Mouse (Mus musculus): ENCODE data around the gene Ms4a7. TPM values are rescaled to one million over a fixed set of nuclear protein-coding genes. Genes with fewer than 3 reads are reported as not detected.

The Ms4a7 gene
- 2.1 and 7.5 TPM in 2 replicates for polyA plus RNA-seq (2012; rRNA removed)

GRCm38 (mm10) chr19:11335932-11336331 is at the start of gene Ms4a7:
TSS of gene Ms4a7 (minus strand) at chr19:11336146.
- peaks cover 3% of the 10 kb centered on the region; the same call in 1 of the 2 replicates for H3K4me1 ChIP-seq (ENCODE audit: control insufficient read depth, insufficient read depth, insufficient read length)
- whole genome bisulfite sequencing = 12% methylated on average over 6 of the region's 6 CpGs
- peak; percentile 26 to 34 for DNase-seq (ENCODE audit: low read depth in 1 of 2, low spot score in 2 of 2)
- no peak within 1 kb of the TSS for H3K4me3 ChIP-seq (ENCODE audit: extremely low read depth, insufficient read depth, insufficient read length)
- no peaks in the 10 kb centered on the region for H3K27me3 ChIP-seq (ENCODE audit: control insufficient read depth, insufficient read depth, low read length)
- H3K27ac ChIP-seq (ENCODE audit: insufficient read depth, low read length) = peak within 1 kb of the TSS; percentile 11; the same call in 1 of the 2 replicates
- TF ChIP-seq POLR2A (IDR thresholded peaks at IDR 0.05; ENCODE audit: low read depth, low read length) = no peak
- no peak for TF ChIP-seq CTCF (IDR thresholded peaks at IDR 0.05; ENCODE audit: extremely low read depth, insufficient read depth, insufficient read length, insufficient replicate concordance)
- H3K36me3 ChIP-seq (ENCODE audit: control insufficient read depth, insufficient read depth, low read length) = no peaks in the 10 kb centered on the region

- no peak for DNase-seq (ENCODE audit: low read depth in 1 of 2, low spot score in 2 of 2)
- no peak overlapping the region for H3K27ac ChIP-seq (ENCODE audit: insufficient read depth, low read length)
- TF ChIP-seq CTCF (IDR thresholded peaks at IDR 0.05; ENCODE audit: extremely low read depth, insufficient read depth, insufficient read length, insufficient replicate concordance) = no peak
- no peak for TF ChIP-seq POLR2A (IDR thresholded peaks at IDR 0.05; ENCODE audit: low read depth, low read length)
- H3K4me3 ChIP-seq (ENCODE audit: extremely low read depth, insufficient read depth, insufficient read length) = no peak overlapping the region
- WGBS = 68% methylated on average over 2 of the region's 2 CpGs
- no peaks in the 10 kb centered on the region for H3K36me3 ChIP-seq (ENCODE audit: control insufficient read depth, insufficient read depth, low read length)
- H3K4me1 ChIP-seq (ENCODE audit: control insufficient read depth, insufficient read depth, insufficient read length) = peaks cover 5% of the 10 kb centered on the region; the same call in 1 of the 2 replicates
- H3K27me3 ChIP-seq (ENCODE audit: control insufficient read depth, insufficient read depth, low read length) = no peaks in the 10 kb centered on the region
Measured at GRCm38 (mm10) chr19:11376399-11376798, 40.5 kb upstream of the Ms4a7 start.

- no peaks in the 10 kb centered on the region for H3K36me3 ChIP-seq (ENCODE audit: control insufficient read depth, insufficient read depth, low read length)
- H3K27me3 ChIP-seq (ENCODE audit: control insufficient read depth, insufficient read depth, low read length) = no peaks in the 10 kb centered on the region
- H3K27ac ChIP-seq (ENCODE audit: insufficient read depth, low read length) = no peak within 1 kb of the TSS
- peaks cover 5% of the 10 kb centered on the region; the same call in 1 of the 2 replicates for H3K4me1 ChIP-seq (ENCODE audit: control insufficient read depth, insufficient read depth, insufficient read length)
- no peak for TF ChIP-seq POLR2A (IDR thresholded peaks at IDR 0.05; ENCODE audit: low read depth, low read length)
- TF ChIP-seq CTCF (IDR thresholded peaks at IDR 0.05; ENCODE audit: extremely low read depth, insufficient read depth, insufficient read length, insufficient replicate concordance) = no peak
- H3K4me3 ChIP-seq (ENCODE audit: extremely low read depth, insufficient read depth, insufficient read length) = no peak within 1 kb of the TSS
- 90% methylated on average over 2 of the region's 2 CpGs for WGBS
- DNase-seq (ENCODE audit: low read depth in 1 of 2, low spot score in 2 of 2) = no peak
Measured at GRCm38 (mm10) chr19:11375273-11375672, 39.3 kb upstream of the Ms4a7 start, which contains the start of gene Ms4a4a. TSS of gene Ms4a4a (plus strand) at chr19:11375523.

- Histone ChIP-seq H3K4me3 (ENCODE audit: extremely low read depth, insufficient read depth, insufficient read length) (no peak overlapping the region), H3K4me1 (ENCODE audit: control insufficient read depth, insufficient read depth, insufficient read length) (no peaks in the 10 kb centered on the region; the same call in 1 of the 2 replicates), H3K27me3 (ENCODE audit: control insufficient read depth, insufficient read depth, low read length) (no peaks in the 10 kb centered on the region), H3K27ac (ENCODE audit: insufficient read depth, low read length) (no peak overlapping the region), H3K36me3 (ENCODE audit: control insufficient read depth, insufficient read depth, low read length) (no peaks in the 10 kb centered on the region)
- TF ChIP-seq CTCF (IDR thresholded peaks at IDR 0.05; ENCODE audit: extremely low read depth, insufficient read depth, insufficient read length, insufficient replicate concordance) (no peak), POLR2A (IDR thresholded peaks at IDR 0.05; ENCODE audit: low read depth, low read length) (no peak)
- DNase-seq (ENCODE audit: low read depth in 1 of 2, low spot score in 2 of 2) = no peak
Measured at GRCm38 (mm10) chr19:11371181-11371580, 35.2 kb upstream of the Ms4a7 start.

GRCm38 (mm10) chr19:11368310-11368709 is 32.4 kb upstream of the Ms4a7 start:
- Histone ChIP-seq H3K36me3 (ENCODE audit: control insufficient read depth, insufficient read depth, low read length) (no peaks in the 10 kb centered on the region), H3K27me3 (ENCODE audit: control insufficient read depth, insufficient read depth, low read length) (no peaks in the 10 kb centered on the region), H3K4me3 (ENCODE audit: extremely low read depth, insufficient read depth, insufficient read length) (no peak overlapping the region), H3K27ac (ENCODE audit: insufficient read depth, low read length) (no peak overlapping the region), H3K4me1 (ENCODE audit: control insufficient read depth, insufficient read depth, insufficient read length) (peaks cover under 1% of the 10 kb centered on the region)
- WGBS = 31% methylated on average over 3 of the region's 3 CpGs
- DNase-seq (ENCODE audit: low read depth in 1 of 2, low spot score in 2 of 2) = no peak
- TF ChIP-seq CTCF (IDR thresholded peaks at IDR 0.05; ENCODE audit: extremely low read depth, insufficient read depth, insufficient read length, insufficient replicate concordance) = no peak
- no peak for TF ChIP-seq POLR2A (IDR thresholded peaks at IDR 0.05; ENCODE audit: low read depth, low read length)

GRCm38 (mm10) chr19:11362002-11362401 is 26.1 kb upstream of the Ms4a7 start:
- no peaks in the 10 kb centered on the region for H3K36me3 ChIP-seq (ENCODE audit: control insufficient read depth, insufficient read depth, low read length)
- H3K27ac ChIP-seq (ENCODE audit: insufficient read depth, low read length) = peak overlapping the region; percentile 82
- H3K4me3 ChIP-seq (ENCODE audit: extremely low read depth, insufficient read depth, insufficient read length) = no peak overlapping the region
- peak; percentile 29 to 74 for DNase-seq (ENCODE audit: low read depth in 1 of 2, low spot score in 2 of 2)
- TF ChIP-seq POLR2A (IDR thresholded peaks at IDR 0.05; ENCODE audit: low read depth, low read length) (no peak), CTCF (IDR thresholded peaks at IDR 0.05; ENCODE audit: extremely low read depth, insufficient read depth, insufficient read length, insufficient replicate concordance) (no peak)
- peaks cover 4% of the 10 kb centered on the region for H3K4me1 ChIP-seq (ENCODE audit: control insufficient read depth, insufficient read depth, insufficient read length)
- no peaks in the 10 kb centered on the region for H3K27me3 ChIP-seq (ENCODE audit: control insufficient read depth, insufficient read depth, low read length)

GRCm38 (mm10) chr19:11360106-11360505 is 24.2 kb upstream of the Ms4a7 start:
- Histone ChIP-seq H3K4me3 (ENCODE audit: extremely low read depth, insufficient read depth, insufficient read length) (no peak overlapping the region), H3K36me3 (ENCODE audit: control insufficient read depth, insufficient read depth, low read length) (no peaks in the 10 kb centered on the region), H3K27me3 (ENCODE audit: control insufficient read depth, insufficient read depth, low read length) (no peaks in the 10 kb centered on the region), H3K4me1 (ENCODE audit: control insufficient read depth, insufficient read depth, insufficient read length) (peaks cover 6% of the 10 kb centered on the region), H3K27ac (ENCODE audit: insufficient read depth, low read length) (no peak overlapping the region)
- DNase-seq (ENCODE audit: low read depth in 1 of 2, low spot score in 2 of 2) = peak in 1 of 2 experiments; percentile 13
- WGBS = 68% methylated on average over 3 of the region's 3 CpGs
- TF ChIP-seq POLR2A (IDR thresholded peaks at IDR 0.05; ENCODE audit: low read depth, low read length) (no peak), CTCF (IDR thresholded peaks at IDR 0.05; ENCODE audit: extremely low read depth, insufficient read depth, insufficient read length, insufficient replicate concordance) (peak; percentile 24; the same call in 1 of the 2 replicates)

Data from spleen, adult 2 months (tissue).